Mouse (Mus musculus): ENCODE measurements around the gene Gm1113. TPM values are rescaled to one million over a fixed set of nuclear protein-coding genes. Genes with fewer than 3 reads are reported as not detected.

Gene Gm1113
- polyA plus RNA-seq, 1 experiment from 2014 or later: not detected

- Histone ChIP-seq H3K4me3 (ENCODE audit: inconsistent target) (no peak overlapping the region), H3K27ac (no peak overlapping the region), H3K36me3 (ENCODE audit: inconsistent target) (no peaks in the 10 kb centered on the region), H3K79me2 (ENCODE audit: inconsistent target) (no peaks in the 10 kb centered on the region)
- 33% methylated on average over 7 of the region's 7 CpGs for WGBS (ENCODE audit: missing documents)
Measured at GRCm38 (mm10) chr9:35475394-35475793, 42.7 kb downstream of the Gm1113 start.

- 91% methylated on average over 10 of the region's 10 CpGs for WGBS (ENCODE audit: missing documents)
- no peaks in the 10 kb centered on the region for H3K36me3 ChIP-seq (ENCODE audit: inconsistent target)
- no peak overlapping the region for H3K27ac ChIP-seq
- no peaks in the 10 kb centered on the region for H3K79me2 ChIP-seq (ENCODE audit: inconsistent target)
- H3K4me3 ChIP-seq (ENCODE audit: inconsistent target): no peak overlapping the region
Measured at GRCm38 (mm10) chr9:35474104-35474724, 43.9 kb downstream of the Gm1113 start.

GRCm38 (mm10) chr9:35468913-35469312, 49.2 kb downstream of the Gm1113 start:
- Histone ChIP-seq H3K79me2 (ENCODE audit: inconsistent target) (no peaks in the 10 kb centered on the region), H3K27ac (no peak overlapping the region), H3K36me3 (ENCODE audit: inconsistent target) (no peaks in the 10 kb centered on the region), H3K4me3 (ENCODE audit: inconsistent target) (no peak overlapping the region)

- Histone ChIP-seq H3K79me2 (ENCODE audit: inconsistent target) (no peaks in the 10 kb centered on the region), H3K36me3 (ENCODE audit: inconsistent target) (no peaks in the 10 kb centered on the region), H3K27ac (no peak overlapping the region), H3K4me3 (ENCODE audit: inconsistent target) (no peak overlapping the region)
- WGBS (ENCODE audit: missing documents): 61% methylated on average over 8 of the region's 8 CpGs
Measured at GRCm38 (mm10) chr9:35467264-35467817, 50.7 kb downstream of the Gm1113 start.

- no peak overlapping the region for H3K4me3 ChIP-seq (ENCODE audit: inconsistent target)
- WGBS (ENCODE audit: missing documents): 39% methylated on average over 8 of the region's 8 CpGs
- H3K79me2 ChIP-seq (ENCODE audit: inconsistent target): no peaks in the 10 kb centered on the region
Measured at GRCm38 (mm10) chr9:35459594-35459993, 58.5 kb downstream of the Gm1113 start.

More at GRCm38 (mm10) chr9:35459594-35459993, 58.5 kb downstream of the Gm1113 start:
- no peaks in the 10 kb centered on the region for H3K36me3 ChIP-seq (ENCODE audit: inconsistent target)
- H3K27ac ChIP-seq: no peak overlapping the region

Other genes starting within 250 kb of the Gm1113 start
- gene Cdon, start 97.1 kb downstream of the Gm1113 start, polyA plus RNA-seq (2018): 0.12 to 0.35 TPM (median 0.14 TPM) in 3 replicates
- not detected in 3 replicates for gene Ddx25, start 40.3 kb upstream of the Gm1113 start, polyA plus RNA-seq (2018)
- 6.9 to 8.5 TPM (median 8.3 TPM) in 3 replicates for gene Pus3, start 40.3 kb upstream of the Gm1113 start, polyA plus RNA-seq (2018)
- gene Pate2, start 52.0 kb upstream of the Gm1113 start, polyA plus RNA-seq (2018): 0.23 TPM in 1 of 3 replicates, not detected in the others
- gene Hyls1, start 52.1 kb upstream of the Gm1113 start, polyA plus RNA-seq (2018): 1.7 to 3.0 TPM (median 2.2 TPM) in 3 replicates
- gene Pate4, start 93.7 kb upstream of the Gm1113 start, polyA plus RNA-seq (2018): not detected in 3 replicates
- gene Pate3, start 129.9 kb upstream of the Gm1113 start, polyA plus RNA-seq (2018): not detected in 3 replicates
- gene Pate1, start 169.1 kb upstream of the Gm1113 start, polyA plus RNA-seq (2018): not detected in 3 replicates
- not detected in 3 replicates for gene Gm17677, start 222.8 kb upstream of the Gm1113 start, polyA plus RNA-seq (2018)